Mouse (Mus musculus): Measurements from ENCODE around the gene Lrrc75a. TPM values are rescaled to one million over a fixed set of nuclear protein-coding genes. Genes with fewer than 3 reads are reported as not detected.

Lrrc75a gene
- polyA plus RNA-seq, 1 experiment from 2014 or later, result 13.6 TPM

- DNase-seq (ENCODE audit: low spot score), result peak; percentile 97
- Histone ChIP-seq H3K4me3 (ENCODE audit: low read depth, low read length) (peak overlapping the region; percentile 10; the same call in 1 of the 2 replicates), H3K9ac (ENCODE audit: low read length) (peak overlapping the region; percentile 69), H3K4me2 (ENCODE audit: low read depth) (peak overlapping the region; percentile 29), H3K4me1 (ENCODE audit: control insufficient read depth, insufficient read depth, low read length) (peaks cover 19% of the 10 kb centered on the region), H3K27me3 (ENCODE audit: control insufficient read depth, insufficient read depth, low read length) (no peaks in the 10 kb centered on the region), H3K27ac (ENCODE audit: low read depth, low read length) (peak overlapping the region; percentile 86), H3K36me3 (ENCODE audit: control insufficient read depth, insufficient read depth, low read length) (peaks cover 5% of the 10 kb centered on the region; the same call in 1 of the 2 replicates), H3K9me3 (ENCODE audit: control insufficient read depth, low read length) (no peaks in the 10 kb centered on the region)
- peak; percentile 90 for ATAC-seq (ENCODE audit: insufficient read depth, low FRiP score, low TSS enrichment)
- 7% methylated on average over 19 of the region's 19 CpGs for WGBS
These were observed 34.5 kb downstream of the Lrrc75a start for GRCm38 (mm10) chr11:62613657-62614365.

DNA sequence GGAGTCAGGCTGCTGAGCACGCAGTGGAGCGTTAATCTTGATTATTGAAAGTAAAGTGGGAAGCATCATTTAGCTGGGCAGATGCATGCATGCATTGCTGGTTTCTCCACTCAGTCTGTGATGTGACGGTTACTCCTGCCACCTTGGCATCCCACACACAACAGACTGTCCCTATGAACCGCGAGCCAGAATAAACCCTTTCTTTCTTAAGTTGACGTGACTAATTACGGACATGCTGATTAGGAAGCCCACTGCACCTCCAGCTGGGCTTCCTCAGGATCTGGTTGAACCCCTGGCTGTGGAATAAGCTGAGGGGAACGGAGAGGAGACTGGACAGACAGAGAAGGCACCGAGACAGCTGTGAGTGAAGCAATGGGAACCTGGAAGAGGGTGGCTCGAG lies 35.7 kb downstream of the Lrrc75a start:
- ATAC-seq (ENCODE audit: insufficient read depth, low FRiP score, low TSS enrichment) (0 out of 2 replicates have a peak, but pooled peaks have one; percentile 28), DNase-seq (ENCODE audit: low spot score) (peak; percentile 35)
- Histone ChIP-seq H3K4me2 (ENCODE audit: low read depth) (no peak overlapping the region), H3K36me3 (ENCODE audit: control insufficient read depth, insufficient read depth, low read length) (peaks cover 3% of the 10 kb centered on the region; the same call in 1 of the 2 replicates), H3K4me1 (ENCODE audit: control insufficient read depth, insufficient read depth, low read length) (peaks cover 19% of the 10 kb centered on the region), H3K27me3 (ENCODE audit: control insufficient read depth, insufficient read depth, low read length) (no peaks in the 10 kb centered on the region), H3K27ac (ENCODE audit: low read depth, low read length) (peak overlapping the region; percentile 55; the same call in 1 of the 2 replicates), H3K9me3 (ENCODE audit: control insufficient read depth, low read length) (no peaks in the 10 kb centered on the region), H3K4me3 (ENCODE audit: low read depth, low read length) (no peak overlapping the region), H3K9ac (ENCODE audit: low read length) (peak overlapping the region; percentile 9; the same call in 1 of the 2 replicates)
- 60% methylated on average over 10 of the region's 10 CpGs for WGBS

GRCm38 (mm10) chr11:62610304-62610703 lies 38.0 kb downstream of the Lrrc75a start:
- WGBS, result 86% methylated on average over 6 of the region's 6 CpGs
- H3K4me1 ChIP-seq (ENCODE audit: control insufficient read depth, insufficient read depth, low read length), result peaks cover 23% of the 10 kb centered on the region
- no peaks in the 10 kb centered on the region for H3K27me3 ChIP-seq (ENCODE audit: control insufficient read depth, insufficient read depth, low read length)
- ATAC-seq (ENCODE audit: insufficient read depth, low FRiP score, low TSS enrichment) (no peak), DNase-seq (ENCODE audit: low spot score) (no peak)
- no peaks in the 10 kb centered on the region for H3K9me3 ChIP-seq (ENCODE audit: control insufficient read depth, low read length)
- H3K36me3 ChIP-seq (ENCODE audit: control insufficient read depth, insufficient read depth, low read length), result peaks cover 6% of the 10 kb centered on the region; the same call in 1 of the 2 replicates
- H3K4me2 ChIP-seq (ENCODE audit: low read depth), result no peak overlapping the region
- no peak overlapping the region for H3K9ac ChIP-seq (ENCODE audit: low read length)
- no peak overlapping the region for H3K4me3 ChIP-seq (ENCODE audit: low read depth, low read length)
- no peak overlapping the region for H3K27ac ChIP-seq (ENCODE audit: low read depth, low read length)

GRCm38 (mm10) chr11:62608826-62609675 lies 39.3 kb downstream of the Lrrc75a start:
- ATAC-seq (ENCODE audit: insufficient read depth, low FRiP score, low TSS enrichment) (no peak), DNase-seq (ENCODE audit: low spot score) (no peak)
- peaks cover 12% of the 10 kb centered on the region for H3K36me3 ChIP-seq (ENCODE audit: control insufficient read depth, insufficient read depth, low read length)
- WGBS, result 84% methylated on average over 10 of the region's 10 CpGs
- H3K27me3 ChIP-seq (ENCODE audit: control insufficient read depth, insufficient read depth, low read length), result no peaks in the 10 kb centered on the region
- no peak overlapping the region for H3K9ac ChIP-seq (ENCODE audit: low read length)
- no peaks in the 10 kb centered on the region for H3K9me3 ChIP-seq (ENCODE audit: control insufficient read depth, low read length)
- peaks cover 29% of the 10 kb centered on the region for H3K4me1 ChIP-seq (ENCODE audit: control insufficient read depth, insufficient read depth, low read length)
- no peak overlapping the region for H3K4me2 ChIP-seq (ENCODE audit: low read depth)
- H3K4me3 ChIP-seq (ENCODE audit: low read depth, low read length), result no peak overlapping the region
- H3K27ac ChIP-seq (ENCODE audit: low read depth, low read length), result no peak overlapping the region

DNA sequence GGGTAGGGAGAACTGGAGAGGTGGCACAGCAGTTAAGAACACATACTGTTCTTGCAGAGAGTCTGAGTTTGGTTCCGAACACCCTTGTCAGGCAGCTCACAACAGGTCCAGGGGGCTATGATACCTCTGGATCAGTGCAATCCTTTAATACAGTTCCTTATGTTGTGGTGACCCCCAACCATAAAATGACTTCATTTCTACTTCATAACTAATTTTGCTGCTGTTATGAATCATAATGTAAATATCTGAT lies 40.4 kb downstream of the Lrrc75a start:
- Histone ChIP-seq H3K9me3 (ENCODE audit: control insufficient read depth, low read length) (no peaks in the 10 kb centered on the region), H3K27ac (ENCODE audit: low read depth, low read length) (no peak overlapping the region), H3K36me3 (ENCODE audit: control insufficient read depth, insufficient read depth, low read length) (peaks cover 14% of the 10 kb centered on the region), H3K27me3 (ENCODE audit: control insufficient read depth, insufficient read depth, low read length) (no peaks in the 10 kb centered on the region), H3K9ac (ENCODE audit: low read length) (no peak overlapping the region), H3K4me2 (ENCODE audit: low read depth) (no peak overlapping the region), H3K4me1 (ENCODE audit: control insufficient read depth, insufficient read depth, low read length) (peaks cover 27% of the 10 kb centered on the region), H3K4me3 (ENCODE audit: low read depth, low read length) (no peak overlapping the region)
- ATAC-seq (ENCODE audit: insufficient read depth, low FRiP score, low TSS enrichment), result no peak
- 100% methylated on average over 1 of the region's 1 CpGs for WGBS
- no peak for DNase-seq (ENCODE audit: low spot score)

DNA sequence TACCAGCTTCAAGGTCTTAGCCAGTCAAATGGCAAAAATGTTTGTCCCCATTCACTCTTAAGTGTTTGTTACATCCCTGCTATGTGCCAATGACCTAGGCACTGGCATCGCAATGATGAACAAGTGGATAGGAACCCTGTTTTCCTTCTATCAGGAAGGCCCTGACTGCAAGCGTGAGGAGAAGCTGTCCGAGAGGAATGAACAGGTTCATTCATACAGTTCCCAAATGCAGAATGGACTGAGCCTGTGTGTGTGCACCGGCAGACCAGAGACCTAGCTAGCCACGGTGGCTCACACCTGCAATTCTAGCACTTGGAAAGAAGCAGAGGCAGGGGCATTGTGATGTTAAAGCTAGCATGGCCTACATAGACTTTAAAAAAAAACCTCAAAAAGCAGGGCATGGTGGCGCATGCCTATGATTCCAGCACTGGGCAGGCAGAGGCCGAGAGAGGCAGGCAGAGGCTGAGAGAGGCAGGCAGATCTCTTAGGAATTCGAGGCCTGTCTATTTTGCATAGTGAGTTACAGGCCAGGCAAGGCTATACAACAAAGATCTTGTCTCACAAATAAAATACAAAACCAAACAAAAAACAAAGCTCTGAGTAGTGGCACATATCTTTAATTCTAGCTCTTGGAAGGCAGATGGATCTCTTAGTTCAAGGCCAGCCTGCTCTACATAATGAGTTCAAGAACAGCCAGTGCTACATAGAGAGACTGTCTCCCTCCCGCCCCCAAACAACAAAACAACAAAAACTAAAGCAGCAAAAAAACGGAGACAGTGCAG lies 41.0 kb downstream of the Lrrc75a start:
- no peak overlapping the region for H3K27ac ChIP-seq (ENCODE audit: low read depth, low read length)
- peaks cover 14% of the 10 kb centered on the region for H3K36me3 ChIP-seq (ENCODE audit: control insufficient read depth, insufficient read depth, low read length)
- 74% methylated on average over 10 of the region's 10 CpGs for WGBS
- H3K9ac ChIP-seq (ENCODE audit: low read length), result no peak overlapping the region
- H3K4me2 ChIP-seq (ENCODE audit: low read depth), result no peak overlapping the region
- ATAC-seq (ENCODE audit: insufficient read depth, low FRiP score, low TSS enrichment) (no peak), DNase-seq (ENCODE audit: low spot score) (no peak)
- no peaks in the 10 kb centered on the region for H3K9me3 ChIP-seq (ENCODE audit: control insufficient read depth, low read length)
- no peak overlapping the region for H3K4me3 ChIP-seq (ENCODE audit: low read depth, low read length)
- no peaks in the 10 kb centered on the region for H3K27me3 ChIP-seq (ENCODE audit: control insufficient read depth, insufficient read depth, low read length)
- H3K4me1 ChIP-seq (ENCODE audit: control insufficient read depth, insufficient read depth, low read length), result peaks cover 22% of the 10 kb centered on the region

DNA sequence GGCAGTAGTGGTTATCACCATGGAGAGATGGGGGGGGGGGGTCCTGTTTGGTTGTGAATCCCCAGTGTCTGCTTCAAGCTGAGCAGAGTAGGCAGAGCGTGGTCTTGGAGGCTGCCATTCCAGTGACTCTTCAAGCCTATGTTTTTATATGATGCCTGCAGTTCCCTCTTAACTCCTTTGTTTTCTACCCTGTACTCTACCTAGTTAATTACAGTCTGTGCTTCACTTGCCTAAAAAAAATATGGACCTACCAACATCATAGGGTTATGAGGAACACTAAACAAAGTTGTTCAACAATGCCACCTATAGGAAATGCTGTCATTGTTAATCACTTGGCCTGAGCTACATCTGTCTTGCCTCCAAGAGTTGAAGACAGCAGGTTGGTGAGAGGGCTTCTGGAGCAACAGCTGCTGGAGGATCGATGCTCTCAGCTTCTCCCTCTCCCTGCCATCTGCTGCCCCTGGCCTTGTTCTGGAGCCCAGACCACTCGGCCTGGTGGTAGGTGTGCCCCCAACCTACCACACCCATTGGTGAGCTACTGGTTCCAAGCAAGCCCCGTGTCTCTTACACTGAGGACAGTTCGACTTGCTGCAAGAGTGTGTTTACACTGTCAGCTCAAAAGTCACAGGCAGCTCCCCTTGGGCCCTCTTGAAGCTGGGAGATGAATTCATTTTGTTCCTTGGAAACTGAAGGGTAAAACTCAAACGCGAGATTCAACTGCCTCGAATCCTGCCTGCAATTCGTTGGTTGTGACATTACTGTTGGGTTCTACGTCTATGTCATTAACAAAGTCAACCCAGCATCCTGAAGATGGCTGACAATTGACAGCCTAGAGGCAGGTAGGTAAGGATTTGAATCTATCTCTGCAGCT lies 41.8 kb downstream of the Lrrc75a start:
- no peak for DNase-seq (ENCODE audit: low spot score)
- peaks cover 22% of the 10 kb centered on the region for H3K4me1 ChIP-seq (ENCODE audit: control insufficient read depth, insufficient read depth, low read length)
- no peaks in the 10 kb centered on the region for H3K9me3 ChIP-seq (ENCODE audit: control insufficient read depth, low read length)
- no peak overlapping the region for H3K4me3 ChIP-seq (ENCODE audit: low read depth, low read length)
- no peak for ATAC-seq (ENCODE audit: insufficient read depth, low FRiP score, low TSS enrichment)
- H3K27ac ChIP-seq (ENCODE audit: low read depth, low read length), result no peak overlapping the region
- no peak overlapping the region for H3K4me2 ChIP-seq (ENCODE audit: low read depth)
- 71% methylated on average over 10 of the region's 10 CpGs for WGBS
- H3K27me3 ChIP-seq (ENCODE audit: control insufficient read depth, insufficient read depth, low read length), result no peaks in the 10 kb centered on the region
- H3K36me3 ChIP-seq (ENCODE audit: control insufficient read depth, insufficient read depth, low read length), result peaks cover 14% of the 10 kb centered on the region
- H3K9ac ChIP-seq (ENCODE audit: low read length), result no peak overlapping the region
